Mouse (Mus musculus) hindbrain, embryonic 15.5 days (tissue): ENCODE results near the gene Sgms2. TPM values are rescaled to one million over a fixed set of nuclear protein-coding genes. Genes with fewer than 3 reads are reported as not detected.
A peak's percentile ranks its signal among the peaks of the same experiment; 100 is the strongest.
"Not testable (repeated sequence)": the region's sequence is repeated elsewhere in the genome, so short reads cannot be mapped to it uniquely, and the experiment has no call there.

ENCODE experiments used
- ATAC-seq: fragments of 200-750 bp; cut with Nextera tagmentation; 2 replicates; pipeline ENCODE4 v1.8.0; 2017; ENCODE audit warnings: low read depth, moderate number of reproducible peaks, moderate TSS enrichment; ENCODE audit not compliant: low FRiP score
- H3K27ac ChIP-seq: fragments of 300-500 bp; sonication (generic); replicated peaks from 2 replicates; pipeline ENCODE4 v1.5.1; 2015; ENCODE audit warnings: mild to moderate bottlenecking, inconsistent platforms
- H3K27me3 ChIP-seq: fragments of 300-500 bp; sonication (generic); 2 replicates; pipeline ENCODE4 v1.6.1; 2015; ENCODE audit warnings: control low read depth, inconsistent platforms
- H3K36me3 ChIP-seq: fragments of 300-500 bp; sonication (generic); 2 replicates; pipeline ENCODE4 v1.6.1; 2015; ENCODE audit warnings: control low read depth, inconsistent platforms
- H3K4me1 ChIP-seq: fragments of 300-500 bp; sonication (generic); replicated peaks from 2 replicates; pipeline ENCODE4 v1.6.1; 2015; ENCODE audit warnings: control low read depth, inconsistent platforms
- H3K4me2 ChIP-seq: fragments of 300-500 bp; sonication (generic); 2 replicates; pipeline ENCODE4 v1.6.1; 2015; ENCODE audit warnings: moderate library complexity, mild to moderate bottlenecking, inconsistent platforms
- H3K4me3 ChIP-seq: fragments of 300-500 bp; sonication (generic); 2 replicates; pipeline ENCODE4 v1.5.1; 2015; ENCODE audit warnings: mild to moderate bottlenecking, inconsistent platforms
- H3K9ac ChIP-seq: fragments of 300-500 bp; sonication (generic); 2 replicates; pipeline ENCODE4 v1.6.1; 2015; ENCODE audit warnings: inconsistent platforms
- H3K9me3 ChIP-seq: fragments of 300-500 bp; sonication (generic); 2 replicates; pipeline ENCODE4 v1.6.1; 2016; ENCODE audit warnings: control low read depth, inconsistent platforms
- WGBS: fragments of 180-500 bp; shearing (Covaris S2); methylation state at CpG from one replicate; pipeline ENCODE4 v1.1.7; 2015; 5-methylcytosine and 5-hydroxymethylcytosine counted together
- polyA plus RNA-seq: library from polyadenylated mRNA; unstranded; fragments of >200 nt; fragmentation: Nextera tagmentation; extraction: Ambion mirVana; gene quantifications from 2 replicates; pipeline ENCODE4 v1.2.1, GENCODE M21; 2015

Sgms2 gene
- polyA plus RNA-seq, 1 experiment from 2014 or later = 2.4 TPM

- 79% methylated on average over 6 of the region's 6 CpGs for WGBS
- Histone ChIP-seq H3K27me3 (no peaks in the 10 kb centered on the region), H3K4me3 (no peak overlapping the region), H3K9me3 (no peaks in the 10 kb centered on the region), H3K27ac (no peak overlapping the region), H3K4me2 (no peak overlapping the region), H3K9ac (no peak overlapping the region), H3K4me1 (no peaks in the 10 kb centered on the region), H3K36me3 (no peaks in the 10 kb centered on the region)
- no peak for ATAC-seq
Observed at GRCm38 (mm10) chr3:131349013-131349412, 142.2 kb downstream of the Sgms2 start.

GRCm38 (mm10) chr3:131348579-131348950, 142.6 kb downstream of the Sgms2 start:
- Histone ChIP-seq H3K4me1 (no peaks in the 10 kb centered on the region), H3K9me3 (no peaks in the 10 kb centered on the region), H3K27me3 (no peaks in the 10 kb centered on the region), H3K4me2 (no peak overlapping the region), H3K4me3 (no peak overlapping the region), H3K36me3 (no peaks in the 10 kb centered on the region), H3K9ac (no peak overlapping the region), H3K27ac (no peak overlapping the region)
- ATAC-seq = no peak
- WGBS = 82% methylated on average over 3 of the region's 3 CpGs

- Histone ChIP-seq H3K4me1 (no peaks in the 10 kb centered on the region), H3K4me2 (no peak overlapping the region), H3K27me3 (no peaks in the 10 kb centered on the region), H3K4me3 (no peak overlapping the region), H3K36me3 (no peaks in the 10 kb centered on the region), H3K9me3 (no peaks in the 10 kb centered on the region), H3K9ac (no peak overlapping the region), H3K27ac (no peak overlapping the region)
- ATAC-seq = 0 out of 2 replicates have a peak, but pooled peaks have one; percentile 19
- 65% methylated on average over 6 of the region's 6 CpGs for WGBS
Observed at GRCm38 (mm10) chr3:131347831-131348578, 143.2 kb downstream of the Sgms2 start.

GRCm38 (mm10) chr3:131345903-131346302, 145.3 kb downstream of the Sgms2 start:
- H3K27ac ChIP-seq = no peak overlapping the region
- H3K4me2 ChIP-seq = no peak overlapping the region
- WGBS = 90% methylated on average over 6 of the region's 6 CpGs

GRCm38 (mm10) chr3:131343311-131343710, 147.9 kb downstream of the Sgms2 start:
- no peaks in the 10 kb centered on the region for H3K27me3 ChIP-seq
- H3K36me3 ChIP-seq = no peaks in the 10 kb centered on the region
- no peak overlapping the region for H3K27ac ChIP-seq
- no peak overlapping the region for H3K4me2 ChIP-seq
- H3K4me3 ChIP-seq = no peak overlapping the region
- H3K9ac ChIP-seq = no peak overlapping the region
- no peaks in the 10 kb centered on the region for H3K9me3 ChIP-seq
- WGBS = 84% methylated on average over 6 of the region's 6 CpGs
- no peaks in the 10 kb centered on the region for H3K4me1 ChIP-seq
- ATAC-seq = no peak

More at GRCm38 (mm10) chr3:131345903-131346302, 145.3 kb downstream of the Sgms2 start:
- no peak for ATAC-seq
- H3K9me3 ChIP-seq = no peaks in the 10 kb centered on the region
- no peak overlapping the region for H3K9ac ChIP-seq
- H3K4me3 ChIP-seq = no peak overlapping the region
- no peaks in the 10 kb centered on the region for H3K4me1 ChIP-seq
- H3K36me3 ChIP-seq = no peaks in the 10 kb centered on the region
- no peaks in the 10 kb centered on the region for H3K27me3 ChIP-seq

GRCm38 (mm10) chr3:131340885-131341284, 150.3 kb downstream of the Sgms2 start:
- Histone ChIP-seq H3K4me3 (no peak overlapping the region), H3K9me3 (no peaks in the 10 kb centered on the region), H3K4me2 (no peak overlapping the region), H3K27ac (no peak overlapping the region), H3K27me3 (no peaks in the 10 kb centered on the region), H3K4me1 (0 out of 2 replicates have a peak, but pooled peaks cover 2% of the 10 kb centered on the region), H3K36me3 (no peaks in the 10 kb centered on the region), H3K9ac (no peak overlapping the region)
- no peak for ATAC-seq
- WGBS = 77% methylated on average over 3 of the region's 3 CpGs

- no peaks in the 10 kb centered on the region for H3K27me3 ChIP-seq
- no peak overlapping the region for H3K27ac ChIP-seq
- ATAC-seq = no peak
- no peak overlapping the region for H3K4me2 ChIP-seq
- H3K36me3 ChIP-seq = no peaks in the 10 kb centered on the region
- no peak overlapping the region for H3K9ac ChIP-seq
- 60% methylated on average over 4 of the region's 4 CpGs for WGBS
- no peaks in the 10 kb centered on the region for H3K9me3 ChIP-seq
- H3K4me1 ChIP-seq = peaks cover 15% of the 10 kb centered on the region; the same call in 1 of the 2 replicates
- no peak overlapping the region for H3K4me3 ChIP-seq
Observed at GRCm38 (mm10) chr3:131339280-131339679, 151.9 kb downstream of the Sgms2 start.

- not testable (repeated sequence) for H3K4me2 ChIP-seq, H3K9ac ChIP-seq, H3K36me3 ChIP-seq, ATAC-seq, H3K27me3 ChIP-seq, H3K9me3 ChIP-seq, H3K27ac ChIP-seq, H3K4me3 ChIP-seq
- 97% methylated on average over 7 of the region's 7 CpGs for WGBS
- peaks cover 16% of the 10 kb centered on the region; the same call in 1 of the 2 replicates for H3K4me1 ChIP-seq
Observed at GRCm38 (mm10) chr3:131337749-131338148, 153.5 kb downstream of the Sgms2 start.

GRCm38 (mm10) chr3:131336629-131337028, 154.6 kb downstream of the Sgms2 start:
- ATAC-seq = no peak
- 62% methylated on average over 8 of the region's 8 CpGs for WGBS
- H3K27me3 ChIP-seq = no peaks in the 10 kb centered on the region

GRCm38 (mm10) chr3:131335117-131335547, 156.1 kb downstream of the Sgms2 start:
- WGBS = 78% methylated on average over 8 of the region's 8 CpGs
- H3K9ac ChIP-seq = no peak overlapping the region
- no peak overlapping the region for H3K27ac ChIP-seq
- no peak overlapping the region for H3K4me2 ChIP-seq
- no peaks in the 10 kb centered on the region for H3K27me3 ChIP-seq
- H3K36me3 ChIP-seq = no peaks in the 10 kb centered on the region
- no peaks in the 10 kb centered on the region for H3K9me3 ChIP-seq
- H3K4me3 ChIP-seq = no peak overlapping the region
- ATAC-seq = no peak
- peaks cover 16% of the 10 kb centered on the region; the same call in 1 of the 2 replicates for H3K4me1 ChIP-seq

More at GRCm38 (mm10) chr3:131336629-131337028, 154.6 kb downstream of the Sgms2 start:
- Histone ChIP-seq H3K4me1 (peaks cover 16% of the 10 kb centered on the region; the same call in 1 of the 2 replicates), H3K9me3 (no peaks in the 10 kb centered on the region), H3K27ac (no peak overlapping the region), H3K9ac (no peak overlapping the region), H3K36me3 (no peaks in the 10 kb centered on the region), H3K4me2 (no peak overlapping the region), H3K4me3 (no peak overlapping the region)

- ATAC-seq = no peak
- WGBS = 32% methylated on average over 7 of the region's 7 CpGs
- Histone ChIP-seq H3K4me2 (no peak overlapping the region), H3K27me3 (no peaks in the 10 kb centered on the region), H3K27ac (no peak overlapping the region), H3K4me1 (no peaks in the 10 kb centered on the region), H3K9me3 (no peaks in the 10 kb centered on the region), H3K9ac (no peak overlapping the region), H3K36me3 (no peaks in the 10 kb centered on the region), H3K4me3 (no peak overlapping the region)
Observed at GRCm38 (mm10) chr3:131327189-131327588, 164.0 kb downstream of the Sgms2 start.

GRCm38 (mm10) chr3:131326637-131327036, 164.6 kb downstream of the Sgms2 start:
- Histone ChIP-seq H3K36me3 (no peaks in the 10 kb centered on the region), H3K4me1 (no peaks in the 10 kb centered on the region), H3K4me2 (no peak overlapping the region), H3K4me3 (no peak overlapping the region), H3K27me3 (no peaks in the 10 kb centered on the region), H3K27ac (no peak overlapping the region), H3K9me3 (no peaks in the 10 kb centered on the region), H3K9ac (no peak overlapping the region)
- WGBS = 81% methylated on average over 4 of the region's 4 CpGs
- ATAC-seq = no peak
